Mouse (Mus musculus) embryo, embryonic 9.5 days (tissue): ENCODE results near the gene Olfr228.
A peak's percentile ranks its signal among the peaks of the same experiment; 100 is the strongest.
"Not testable (repeated sequence)": the region's sequence is repeated elsewhere in the genome, so short reads cannot be mapped to it uniquely, and the experiment has no call there.

Source experiments
- DNase-seq: peaks from one replicate; pipeline ENCODE4 v3.0.0-alpha.2; 2017; ENCODE audit errors: extremely low spot score

Olfr228 gene

GRCm38 (mm10) chr2:86487286-86487685 is at the start of gene Olfr228:
Gene Olfr228 (minus strand): TSS chr2:86487386.
- DNase-seq = no peak

GRCm38 (mm10) chr2:86530991-86531390 is 43.8 kb upstream of the Olfr228 start:
- no peak for DNase-seq

- no peak for DNase-seq
Observed at GRCm38 (mm10) chr2:86508161-86508560, 21.0 kb upstream of the Olfr228 start, which contains the start of gene Olfr1076. Gene Olfr1076 (plus strand): TSS chr2:86508461.

- DNase-seq = peak; percentile 48
Observed at GRCm38 (mm10) chr2:86464442-86465109, 22.6 kb downstream of the Olfr228 start.

- DNase-seq = no peak
Observed at GRCm38 (mm10) chr2:86460434-86460833, 26.8 kb downstream of the Olfr228 start.

GRCm38 (mm10) chr2:86456169-86456568 is 31.0 kb downstream of the Olfr228 start, which contains the start of gene Olfr1066:
Gene Olfr1066 (minus strand): TSS chr2:86456269.
- DNase-seq = no peak

GRCm38 (mm10) chr2:86450491-86450890 is 36.7 kb downstream of the Olfr228 start, which contains the start of gene Olfr1065:
Gene Olfr1065 (minus strand): TSS chr2:86450591.
- DNase-seq = not testable (repeated sequence)

GRCm38 (mm10) chr2:86442101-86442500 is 45.1 kb downstream of the Olfr228 start:
- DNase-seq = not testable (repeated sequence)
